Mouse (Mus musculus) intestine, embryonic 16.5 days (tissue): ENCODE measurements around the gene Pcsk4. TPM values are rescaled to one million over a fixed set of nuclear protein-coding genes. Genes with fewer than 3 reads are reported as not detected.

Experiments used
- ATAC-seq: fragments of 200-750 bp; cut with Nextera tagmentation; 2 replicates; pipeline ENCODE4 v1.8.0; 2017; ENCODE audit warnings: moderate TSS enrichment, moderate library complexity
- H3K27ac ChIP-seq: fragments of 300-500 bp; sonication (generic); 2 replicates; pipeline ENCODE4 v1.5.1; 2014; ENCODE audit warnings: mild to moderate bottlenecking, low read length
- H3K27me3 ChIP-seq: fragments of 300-500 bp; sonication (generic); replicated peaks from 2 replicates; pipeline ENCODE4 v1.6.1; 2014; ENCODE audit warnings: low read length, control low read depth, mixed read lengths; ENCODE audit not compliant: control insufficient read depth, insufficient read depth
- H3K36me3 ChIP-seq: fragments of 300-500 bp; sonication (generic); 2 replicates; pipeline ENCODE4 v1.6.1; 2014; ENCODE audit warnings: low read length, control low read depth; ENCODE audit not compliant: control insufficient read depth, insufficient read depth
- H3K4me1 ChIP-seq: fragments of 300-500 bp; sonication (generic); 2 replicates; pipeline ENCODE4 v1.6.1; 2014; ENCODE audit warnings: low read length, control low read depth, mixed read lengths; ENCODE audit not compliant: control insufficient read depth, insufficient read depth
- H3K4me2 ChIP-seq: fragments of 300-500 bp; sonication (generic); 2 replicates; pipeline ENCODE4 v1.6.1; 2014; ENCODE audit warnings: low read depth, low read length, control low read depth
- H3K4me3 ChIP-seq: fragments of 300-500 bp; sonication (generic); 2 replicates; pipeline ENCODE4 v1.5.1; 2014; ENCODE audit warnings: mild to moderate bottlenecking, low read length
- H3K9ac ChIP-seq: fragments of 300-500 bp; sonication (generic); 2 replicates; pipeline ENCODE4 v1.6.1; 2014; ENCODE audit warnings: low read depth, low read length
- H3K9me3 ChIP-seq: fragments of 300-500 bp; sonication (generic); 2 replicates; pipeline ENCODE4 v1.6.1; 2016; ENCODE audit warnings: low read length, control low read depth; ENCODE audit not compliant: control insufficient read depth
- WGBS: fragments of 180-500 bp; shearing (Covaris S2); extraction: QIAGEN DNeasy Blood & Tissue Kit; methylation state at CpG from one replicate; pipeline ENCODE4 v1.1.7; 2014; 5-methylcytosine and 5-hydroxymethylcytosine counted together
- polyA plus RNA-seq: library from polyadenylated mRNA; unstranded; fragments of >200 nt; fragmentation: Nextera tagmentation; extraction: Ambion mirVana; gene quantifications from 2 replicates; pipeline ENCODE4 v1.2.1, GENCODE M21; 2015

The Pcsk4 gene
- polyA plus RNA-seq, 1 experiment from 2014 or later = 10.8 TPM

- no peak overlapping the region for H3K4me2 ChIP-seq
- H3K4me1 ChIP-seq = peaks cover 14% of the 10 kb centered on the region
- 75% methylated on average over 15 of the region's 15 CpGs for WGBS
- H3K27ac ChIP-seq = no peak overlapping the region
- H3K36me3 ChIP-seq = peaks cover 25% of the 10 kb centered on the region
- no peak overlapping the region for H3K9ac ChIP-seq
- no peak overlapping the region for H3K4me3 ChIP-seq
- H3K9me3 ChIP-seq = no peaks in the 10 kb centered on the region
- no peak for ATAC-seq
- H3K27me3 ChIP-seq = no peaks in the 10 kb centered on the region
These were observed 43.9 kb downstream of the Pcsk4 start for GRCm38 (mm10) chr10:80285222-80286070.

GRCm38 (mm10) chr10:80282481-80283441 lies 46.5 kb downstream of the Pcsk4 start:
- WGBS = 77% methylated on average over 20 of the region's 20 CpGs
- Histone ChIP-seq H3K4me1 (peaks cover 11% of the 10 kb centered on the region; the same call in 1 of the 2 replicates), H3K9me3 (no peaks in the 10 kb centered on the region), H3K27ac (peak overlapping the region; percentile 69), H3K9ac (no peak overlapping the region), H3K27me3 (no peaks in the 10 kb centered on the region), H3K4me2 (no peak overlapping the region), H3K4me3 (no peak overlapping the region), H3K36me3 (peaks cover 45% of the 10 kb centered on the region)
- ATAC-seq = peak; percentile 26

GRCm38 (mm10) chr10:80281921-80282371 lies 47.4 kb downstream of the Pcsk4 start:
- Histone ChIP-seq H3K4me2 (no peak overlapping the region), H3K9ac (peak overlapping the region; percentile 42), H3K4me1 (peaks cover 11% of the 10 kb centered on the region; the same call in 1 of the 2 replicates), H3K27ac (peak overlapping the region; percentile 69), H3K36me3 (peaks cover 46% of the 10 kb centered on the region), H3K4me3 (no peak overlapping the region), H3K27me3 (no peaks in the 10 kb centered on the region), H3K9me3 (no peaks in the 10 kb centered on the region)
- ATAC-seq = 0 out of 2 replicates have a peak, but pooled peaks have one; percentile 16
- WGBS = 71% methylated on average over 8 of the region's 8 CpGs

- 75% methylated on average over 7 of the region's 7 CpGs for WGBS
- H3K4me3 ChIP-seq = no peak overlapping the region
- no peaks in the 10 kb centered on the region for H3K9me3 ChIP-seq
- H3K4me2 ChIP-seq = no peak overlapping the region
- H3K27me3 ChIP-seq = no peaks in the 10 kb centered on the region
- H3K36me3 ChIP-seq = peaks cover 46% of the 10 kb centered on the region
- peak; percentile 61 for ATAC-seq
- peak overlapping the region; percentile 69 for H3K27ac ChIP-seq
- peaks cover 11% of the 10 kb centered on the region; the same call in 1 of the 2 replicates for H3K4me1 ChIP-seq
- H3K9ac ChIP-seq = peak overlapping the region; percentile 42
These were observed 48.0 kb downstream of the Pcsk4 start for GRCm38 (mm10) chr10:80281304-80281703.

- WGBS = 91% methylated on average over 12 of the region's 12 CpGs
- Histone ChIP-seq H3K9me3 (no peaks in the 10 kb centered on the region), H3K9ac (no peak overlapping the region), H3K36me3 (peaks cover 41% of the 10 kb centered on the region), H3K4me3 (no peak overlapping the region), H3K27ac (no peak overlapping the region), H3K4me1 (peaks cover 14% of the 10 kb centered on the region; the same call in 1 of the 2 replicates), H3K4me2 (no peak overlapping the region), H3K27me3 (no peaks in the 10 kb centered on the region)
- ATAC-seq = no peak
These were observed 50.0 kb downstream of the Pcsk4 start for GRCm38 (mm10) chr10:80279273-80279672.

- Histone ChIP-seq H3K36me3 (peaks cover 36% of the 10 kb centered on the region), H3K9ac (no peak overlapping the region)
- WGBS = 90% methylated on average over 9 of the region's 9 CpGs
These were observed 50.9 kb downstream of the Pcsk4 start for GRCm38 (mm10) chr10:80278390-80278789.

GRCm38 (mm10) chr10:80276238-80276637 lies 53.1 kb downstream of the Pcsk4 start:
- Histone ChIP-seq H3K4me1 (peaks cover 17% of the 10 kb centered on the region), H3K4me2 (no peak overlapping the region), H3K4me3 (no peak overlapping the region), H3K9ac (no peak overlapping the region), H3K27ac (no peak overlapping the region), H3K9me3 (no peaks in the 10 kb centered on the region), H3K27me3 (no peaks in the 10 kb centered on the region), H3K36me3 (peaks cover 34% of the 10 kb centered on the region)
- ATAC-seq = peak; percentile 30; the same call in 1 of the 2 replicates
- WGBS = 66% methylated on average over 5 of the region's 5 CpGs

More at GRCm38 (mm10) chr10:80278390-80278789, 50.9 kb downstream of the Pcsk4 start:
- Histone ChIP-seq H3K4me1 (peaks cover 14% of the 10 kb centered on the region; the same call in 1 of the 2 replicates), H3K9me3 (no peaks in the 10 kb centered on the region), H3K27me3 (no peaks in the 10 kb centered on the region), H3K4me3 (no peak overlapping the region), H3K27ac (no peak overlapping the region), H3K4me2 (no peak overlapping the region)
- no peak for ATAC-seq

- H3K4me1 ChIP-seq = peaks cover 31% of the 10 kb centered on the region
- no peak overlapping the region for H3K4me3 ChIP-seq
- no peak overlapping the region for H3K9ac ChIP-seq
- H3K9me3 ChIP-seq = no peaks in the 10 kb centered on the region
- H3K36me3 ChIP-seq = peaks cover 25% of the 10 kb centered on the region
- no peaks in the 10 kb centered on the region for H3K27me3 ChIP-seq
- no peak overlapping the region for H3K4me2 ChIP-seq
- no peak for ATAC-seq
- 0 out of 2 replicates have a peak overlapping the region, but pooled peaks have one; percentile 0 for H3K27ac ChIP-seq
- WGBS = 88% methylated on average over 3 of the region's 3 CpGs
These were observed 55.5 kb downstream of the Pcsk4 start for GRCm38 (mm10) chr10:80273847-80274246.
